Mouse (Mus musculus) ovary, postnatal 14 days (tissue): ENCODE measurements around the gene Mrpl37.
A peak's percentile ranks its signal among the peaks of the same experiment; 100 is the strongest.
"Not testable (repeated sequence)": the region's sequence is repeated elsewhere in the genome, so short reads cannot be mapped to it uniquely, and the experiment has no call there.

Experiments
- DNase-seq: peaks from one replicate; pipeline ENCODE4 v3.0.0; 2022; ENCODE audit warnings: low spot score

Gene Mrpl37

GRCm38 (mm10) chr4:107066252-107067124, at the start of gene Mrpl37, which contains the start of gene Cyb5rl:
Gene Mrpl37 (minus strand): TSS chr4:107066868.
Gene Cyb5rl (plus strand): TSS chr4:107066988.
- DNase-seq: peak; percentile 98

- DNase-seq: no peak
These were observed 47.6 kb upstream of the Mrpl37 start for GRCm38 (mm10) chr4:107114278-107114677.

GRCm38 (mm10) chr4:107109181-107109580, 42.5 kb upstream of the Mrpl37 start:
- DNase-seq: not testable (repeated sequence)

- no peak for DNase-seq
These were observed 41.6 kb upstream of the Mrpl37 start for GRCm38 (mm10) chr4:107108291-107108731.

GRCm38 (mm10) chr4:107106777-107107176, 40.1 kb upstream of the Mrpl37 start:
- no peak for DNase-seq

- no peak for DNase-seq
These were observed 35.6 kb upstream of the Mrpl37 start for GRCm38 (mm10) chr4:107102220-107102619.

- no peak for DNase-seq
These were observed 32.3 kb upstream of the Mrpl37 start for GRCm38 (mm10) chr4:107098791-107099525.

GRCm38 (mm10) chr4:107098375-107098774, 31.7 kb upstream of the Mrpl37 start:
- DNase-seq: no peak

- no peak for DNase-seq
These were observed 31.2 kb upstream of the Mrpl37 start for GRCm38 (mm10) chr4:107097871-107098270.

- no peak for DNase-seq
These were observed 30.2 kb upstream of the Mrpl37 start, which contains the start of gene Cdcp2 for GRCm38 (mm10) chr4:107096841-107097373. Gene Cdcp2 (plus strand): TSS chr4:107096891.

GRCm38 (mm10) chr4:107096043-107096442, 29.4 kb upstream of the Mrpl37 start:
- no peak for DNase-seq

GRCm38 (mm10) chr4:107094484-107095187, 28.0 kb upstream of the Mrpl37 start:
- no peak for DNase-seq

- no peak for DNase-seq
These were observed 25.0 kb upstream of the Mrpl37 start for GRCm38 (mm10) chr4:107091696-107092095.

- no peak for DNase-seq
These were observed 18.2 kb upstream of the Mrpl37 start for GRCm38 (mm10) chr4:107084858-107085257.

GRCm38 (mm10) chr4:107084343-107084742, 17.7 kb upstream of the Mrpl37 start:
- no peak for DNase-seq

- no peak for DNase-seq
These were observed 16.5 kb upstream of the Mrpl37 start for GRCm38 (mm10) chr4:107083126-107083525.

GRCm38 (mm10) chr4:107082185-107082584, 15.5 kb upstream of the Mrpl37 start:
- DNase-seq: no peak

GRCm38 (mm10) chr4:107079716-107080115, 13.0 kb upstream of the Mrpl37 start:
- DNase-seq: no peak

GRCm38 (mm10) chr4:107078894-107079293, 12.2 kb upstream of the Mrpl37 start:
- DNase-seq: no peak

GRCm38 (mm10) chr4:107075456-107075855, 8.8 kb upstream of the Mrpl37 start:
- DNase-seq: no peak

- no peak for DNase-seq
These were observed 5.7 kb upstream of the Mrpl37 start for GRCm38 (mm10) chr4:107072343-107072742.
